Mouse (Mus musculus): ENCODE results near the gene Plcb1.
"Not testable (repeated sequence)": the region's sequence is repeated elsewhere in the genome, so short reads cannot be mapped to it uniquely, and the experiment has no call there.

- TF ChIP-seq GATA1, TAL1 (IDR thresholded peaks at IDR 0.05; ENCODE audit: low read length): not testable (repeated sequence)
These were observed 222.0 kb downstream of the Plcb1 start for GRCm38 (mm10) chr2:135007885-135008284.
